Mouse (Mus musculus) heart, postnatal 0 days (tissue): ENCODE measurements around the gene Rad17.

Experiments used
- CTCF ChIP-seq: IDR thresholded peaks from 2 replicates; pipeline ENCODE4 v1.5.1; 2016; ENCODE audit warnings: antibody characterized with exemption, control low read depth, low read depth
- EP300 ChIP-seq: IDR thresholded peaks from 2 replicates; pipeline ENCODE4 v1.6.1; 2016; ENCODE audit warnings: antibody characterized with exemption, low read depth

- TF ChIP-seq EP300 (no peak), CTCF (no peak)
Observed at GRCm38 (mm10) chr13:100603738-100604095, 47.1 kb downstream of the Rad17 start.
